Mouse (Mus musculus) CH12.LX (cell line): Measurements from ENCODE around the gene Morc3. TPM values are rescaled to one million over a fixed set of nuclear protein-coding genes. Genes with fewer than 3 reads are reported as not detected.

Source experiments
- DNase-seq: peaks from one replicate; pipeline ENCODE4 v3.0.0-alpha.2; 2013; ENCODE audit errors: extremely low read depth
- H3K27ac ChIP-seq: 2 replicates; pipeline ENCODE4 v1.5.1; 2012; ENCODE audit warnings: low read depth, mild to moderate bottlenecking, control low read depth, moderate library complexity; ENCODE audit not compliant: insufficient read depth
- H3K27me3 ChIP-seq: replicated peaks from 2 replicates; pipeline ENCODE3; 2012; ENCODE audit warnings: inconsistent platforms
- H3K36me3 ChIP-seq, 2 experiments: replicated peaks in 1 of 2; 2 replicates each; pipeline versions ENCODE3 to v1.6.1; 2012; ENCODE audit warnings: inconsistent platforms in 1 of 2, low read length in 1 of 2, mild to moderate bottlenecking in 1 of 2, mixed read lengths in 1 of 2, moderate library complexity in 1 of 2; ENCODE audit not compliant: control insufficient read depth in 1 of 2, insufficient read depth in 1 of 2
- H3K4me1 ChIP-seq, 2 experiments: 2 replicates each; pipeline ENCODE4 v1.6.1; 2012; ENCODE audit warnings: inconsistent platforms in 1 of 2, moderate library complexity in 1 of 2; ENCODE audit not compliant: insufficient read depth in 2 of 2, control insufficient read depth in 1 of 2
- H3K4me2 ChIP-seq: 2 replicates; pipeline ENCODE4 v1.6.1; 2012; ENCODE audit warnings: low read depth, mild to moderate bottlenecking, control low read depth; ENCODE audit not compliant: poor library complexity, insufficient read depth, severe bottlenecking
- H3K4me3 ChIP-seq, 3 experiments: fragments of 150-350 bp in 1 of 3; sonication (generic) in 1 of 3; replicated peaks in 1 of 3; 2 replicates each; pipeline versions ENCODE3 to v1.5.1; 2011 to 2012; ENCODE audit warnings: low read depth in 2 of 3, low read length in 2 of 3, mild to moderate bottlenecking in 2 of 3, moderate library complexity in 2 of 3, control low read depth in 1 of 3, improper control_type of control experiment in 1 of 3, inconsistent platforms in 1 of 3, mixed read lengths in 1 of 3; ENCODE audit not compliant: poor library complexity in 1 of 3
- H3K79me2 ChIP-seq: replicated peaks from 2 replicates; pipeline ENCODE4 v1.6.1; 2012; ENCODE audit warnings: mild to moderate bottlenecking, moderate library complexity; ENCODE audit not compliant: control insufficient read depth, poor library complexity, insufficient read depth, severe bottlenecking; ENCODE audit errors: extremely low read depth
- H3K9ac ChIP-seq: 2 replicates; pipeline ENCODE4 v1.6.1; 2012; ENCODE audit warnings: low read depth, mild to moderate bottlenecking, control low read depth, moderate library complexity; ENCODE audit not compliant: insufficient read depth
- H3K9me3 ChIP-seq: replicated peaks from 2 replicates; pipeline ENCODE3; 2012; ENCODE audit warnings: low read length, inconsistent platforms, mixed read lengths
- BHLHE40 ChIP-seq: IDR thresholded peaks from 2 replicates; pipeline ENCODE4 v1.6.1; 2011; ENCODE audit warnings: mild to moderate bottlenecking, low read depth, low read length, improper control_type of control experiment
- CHD2 ChIP-seq: IDR thresholded peaks from 2 replicates; pipeline ENCODE4 v1.6.1; 2011; ENCODE audit warnings: low read length, improper control_type of control experiment
- E2F4 ChIP-seq: IDR thresholded peaks from 2 replicates; pipeline ENCODE4 v1.6.1; 2011; ENCODE audit warnings: low read depth, low read length, improper control_type of control experiment; ENCODE audit not compliant: insufficient replicate concordance
- EP300 ChIP-seq: IDR thresholded peaks from 2 replicates; pipeline ENCODE4 v1.6.1; 2011; ENCODE audit warnings: low read length, improper control_type of control experiment
- GABPA ChIP-seq: IDR thresholded peaks from 2 replicates; pipeline ENCODE4 v1.6.1; 2012; ENCODE audit warnings: low read depth, low read length, improper control_type of control experiment, inconsistent platforms; ENCODE audit not compliant: insufficient replicate concordance
- JUND ChIP-seq: conservative IDR thresholded peaks from 2 replicates; pipeline ENCODE4 v1.6.1; 2011; ENCODE audit warnings: low read depth, low read length, improper control_type of control experiment
- MAFK ChIP-seq: IDR thresholded peaks from 2 replicates; pipeline ENCODE4 v1.6.1; 2011; ENCODE audit warnings: low read length, improper control_type of control experiment; ENCODE audit not compliant: insufficient replicate concordance
- MAX ChIP-seq: IDR thresholded peaks from 2 replicates; pipeline ENCODE4 v1.6.1; 2011; ENCODE audit warnings: low read length, improper control_type of control experiment
- MAZ ChIP-seq: IDR thresholded peaks from 2 replicates; pipeline ENCODE4 v1.6.1; 2012; ENCODE audit warnings: low read depth, mild to moderate bottlenecking, inconsistent platforms, low read length, improper control_type of control experiment, moderate library complexity
- MEF2A ChIP-seq: IDR thresholded peaks from 2 replicates; pipeline ENCODE4 v1.6.1; 2014; ENCODE audit warnings: low read depth, mild to moderate bottlenecking, inconsistent platforms, low read length, improper control_type of control experiment, borderline replicate concordance
- MXI1 ChIP-seq: IDR thresholded peaks from 2 replicates; pipeline ENCODE4 v1.6.1; 2011; ENCODE audit warnings: mild to moderate bottlenecking, low read depth, low read length, improper control_type of control experiment
- MYC ChIP-seq: IDR thresholded peaks from 2 replicates; pipeline ENCODE4 v1.6.1; 2011; ENCODE audit warnings: low read depth, mild to moderate bottlenecking, improper control_type of control experiment, low read length
- NRF1 ChIP-seq: IDR thresholded peaks from 2 replicates; pipeline ENCODE4 v1.6.1; 2014; ENCODE audit warnings: low read depth, mild to moderate bottlenecking, inconsistent platforms, low read length, improper control_type of control experiment, moderate library complexity
- PAX5 ChIP-seq: IDR thresholded peaks from 2 replicates; pipeline ENCODE4 v1.6.1; 2012; ENCODE audit warnings: low read length, inconsistent platforms, mixed read lengths
- POLR2AphosphoS2 ChIP-seq: IDR thresholded peaks from 2 replicates; pipeline ENCODE4 v1.6.1; 2011; ENCODE audit warnings: low read depth, low read length, improper control_type of control experiment
- RAD21 ChIP-seq: IDR thresholded peaks from 2 replicates; pipeline ENCODE4 v1.6.1; 2011; ENCODE audit warnings: low read depth, mild to moderate bottlenecking, low read length, improper control_type of control experiment, moderate library complexity
- TCF12 ChIP-seq: IDR thresholded peaks from 2 replicates; pipeline ENCODE4 v1.6.1; 2014; ENCODE audit warnings: low read depth, mild to moderate bottlenecking, inconsistent platforms, low read length, improper control_type of control experiment
- USF2 ChIP-seq: conservative IDR thresholded peaks from 2 replicates; pipeline ENCODE4 v1.6.1; 2011; ENCODE audit warnings: low read depth, low read length, improper control_type of control experiment
- ZNF384 ChIP-seq: IDR thresholded peaks from 2 replicates; pipeline ENCODE4 v1.6.1; 2012; ENCODE audit warnings: low read depth, low read length, improper control_type of control experiment, inconsistent platforms
- dilution Hi-C: fragments of 300-500 bp; cut with MboI; formaldehyde crosslinking; loops from 2 replicates; pipeline ENCODE4 v1.14.3; 2020; ENCODE audit warnings: low sequenced_read_pairs; ENCODE audit not compliant: extremely low pct_unique_long_range_greater_than_20kb, extremely low pct_ligation_motif_present
- in situ Hi-C: fragments of 300-500 bp; cut with MboI; formaldehyde crosslinking; loops from 3 replicates; pipeline ENCODE4 v1.14.3; 2019; ENCODE audit warnings: low sequenced_read_pairs, low pct_ligation_motif_present, low pct_unique_long_range_greater_than_20kb, mixed read lengths
- polyA plus RNA-seq: library from polyadenylated mRNA; unstranded; fragments of >175 nt; gene quantifications from 2 replicates; pipeline ENCODE4 v1.2.1, GENCODE M21; 2012; ENCODE audit warnings: low read depth; ENCODE audit not compliant: insufficient read length
- total RNA-seq, 2 experiments: library from RNA; depleted of rRNA; stranded (reverse); fragments of 300-350 nt in 1 of 2; fragments of >200 nt in 1 of 2; gene quantifications; 2 replicates each; pipeline ENCODE4 v1.2.3; 2012 to 2014

Morc3 gene
- total and polyA plus RNA-seq, 3 experiments, result 17.8 to 53.2 (median 25.4) TPM

DNA sequence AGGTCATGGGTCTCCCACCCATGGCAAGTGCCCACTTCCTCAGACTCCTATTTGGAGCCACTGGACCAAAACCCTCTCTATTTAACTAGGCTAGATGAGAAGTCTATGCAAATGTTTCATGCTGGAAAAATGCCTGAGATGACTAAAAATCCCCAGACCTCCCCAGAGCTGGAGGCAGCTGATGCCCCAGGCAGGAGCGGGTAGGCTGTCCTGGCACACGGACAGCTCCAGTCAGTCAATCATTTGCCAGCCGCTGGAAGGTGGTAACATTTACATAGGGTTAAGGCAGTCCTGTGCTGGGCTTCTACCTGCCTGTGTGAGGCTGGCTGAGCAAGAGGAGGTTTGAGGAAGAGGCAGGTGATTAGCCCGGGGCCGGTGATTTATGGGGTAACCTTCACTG lies 80.2 kb downstream of the Morc3 start (continued):
- TF ChIP-seq RAD21 (no peak), BHLHE40 (peak; percentile 85), POLR2AphosphoS2 (no peak), PAX5 (no peak), MAX (peak; percentile 16; the same call in 1 of the 2 replicates), USF2 (no peak), MAZ (peak; percentile 65; the same call in 1 of the 2 replicates), ZNF384 (no peak), TCF12 (peak; percentile 76), NRF1 (no peak), MAFK (peak; percentile 59; the same call in 1 of the 2 replicates), MEF2A (peak; percentile 76; the same call in 1 of the 2 replicates)

DNA sequence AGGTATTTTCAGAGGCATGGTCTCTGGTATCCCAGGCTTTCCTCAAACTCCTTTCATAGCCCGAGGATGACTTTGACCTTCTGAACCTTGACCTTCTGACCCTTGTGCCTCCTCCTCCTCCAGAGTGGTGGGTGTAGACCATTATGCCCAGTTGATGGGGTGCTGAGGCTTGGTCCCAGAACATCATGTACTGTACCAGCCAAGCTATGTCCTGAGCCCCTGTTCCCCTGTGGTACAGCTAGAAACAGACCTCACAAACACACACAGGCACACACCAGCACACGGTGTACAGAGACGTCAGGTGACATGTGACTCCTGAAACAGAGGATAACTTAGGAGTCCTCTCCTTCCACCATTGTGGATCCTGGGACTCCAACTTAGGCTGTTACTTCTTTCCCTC lies 80.9 kb downstream of the Morc3 start:
- Histone ChIP-seq H3K27me3 (no peaks in the 10 kb centered on the region), H3K9me3 (no peaks in the 10 kb centered on the region), H3K27ac (peak overlapping the region; percentile 91), H3K4me1 (peaks cover 21 to 64% of the 10 kb centered on the region in 2 experiments), H3K36me3 (no peaks in the 10 kb centered on the region), H3K9ac (peak overlapping the region; percentile 95), H3K4me2 (peak overlapping the region; percentile 72), H3K79me2 (no peaks in the 10 kb centered on the region), H3K4me3 (peak overlapping the region in 2 of 3 experiments; percentile 32 to 59)
- in situ Hi-C loops, result no loop called here
- TF ChIP-seq CHD2, result 0 out of 2 replicates have a peak, but pooled peaks have one; percentile 17
- no peak for TF ChIP-seq JUND
- TF ChIP-seq MYC, result no peak
- no peak for TF ChIP-seq E2F4
- TF ChIP-seq GABPA, result no peak
- TF ChIP-seq EP300, result no peak
- TF ChIP-seq MXI1, result no peak
- dilution Hi-C loops, result no loop called here
- DNase-seq, result no peak
